Mouse (Mus musculus) E14TG2a.4 (cell line): ENCODE data around the gene Adra2a.

Experiments
- H3K27me3 ChIP-seq: 2 replicates; pipeline ENCODE4 v1.6.1; 2014; ENCODE audit warnings: low read length, control low read depth; ENCODE audit not compliant: insufficient read depth
- H3K36me3 ChIP-seq: 2 replicates; pipeline ENCODE4 v1.6.1; 2014; ENCODE audit warnings: low read length, control low read depth; ENCODE audit not compliant: insufficient read depth
- H3K4me1 ChIP-seq: replicated peaks from 2 replicates; pipeline ENCODE4 v1.6.1; 2014; ENCODE audit warnings: low read depth, low read length, control low read depth
- H3K4me3 ChIP-seq: replicated peaks from 2 replicates; pipeline ENCODE4 v1.5.1; 2014; ENCODE audit warnings: mild to moderate bottlenecking, low read length
- H3K9me3 ChIP-seq: 2 replicates; pipeline ENCODE4 v1.6.1; 2014; ENCODE audit warnings: low read length, control low read depth
- CTCF ChIP-seq: conservative IDR thresholded peaks from 2 replicates; pipeline ENCODE4 v1.5.1; 2014; ENCODE audit warnings: low read length
- NANOG ChIP-seq: IDR thresholded peaks from 2 replicates; pipeline ENCODE4 v1.6.1; 2014; ENCODE audit warnings: borderline replicate concordance, low read length, mixed read lengths
- POU5F1 ChIP-seq: IDR thresholded peaks from 2 replicates; pipeline ENCODE4 v1.6.1; 2014; ENCODE audit warnings: low read length, borderline replicate concordance

Gene Adra2a

GRCm38 (mm10) chr19:54041029-54041367, 3.0 kb upstream of the Adra2a start:
- no peak for TF ChIP-seq POU5F1
- TF ChIP-seq NANOG: no peak
- TF ChIP-seq CTCF: no peak
- H3K4me3 ChIP-seq: no peak overlapping the region
- H3K27me3 ChIP-seq: peaks cover 26% of the 10 kb centered on the region
- peaks cover 4% of the 10 kb centered on the region; the same call in 1 of the 2 replicates for H3K36me3 ChIP-seq
- peaks cover 33% of the 10 kb centered on the region for H3K4me1 ChIP-seq
- H3K9me3 ChIP-seq: 0 out of 2 replicates have a peak, but pooled peaks cover 2% of the 10 kb centered on the region

DNA sequence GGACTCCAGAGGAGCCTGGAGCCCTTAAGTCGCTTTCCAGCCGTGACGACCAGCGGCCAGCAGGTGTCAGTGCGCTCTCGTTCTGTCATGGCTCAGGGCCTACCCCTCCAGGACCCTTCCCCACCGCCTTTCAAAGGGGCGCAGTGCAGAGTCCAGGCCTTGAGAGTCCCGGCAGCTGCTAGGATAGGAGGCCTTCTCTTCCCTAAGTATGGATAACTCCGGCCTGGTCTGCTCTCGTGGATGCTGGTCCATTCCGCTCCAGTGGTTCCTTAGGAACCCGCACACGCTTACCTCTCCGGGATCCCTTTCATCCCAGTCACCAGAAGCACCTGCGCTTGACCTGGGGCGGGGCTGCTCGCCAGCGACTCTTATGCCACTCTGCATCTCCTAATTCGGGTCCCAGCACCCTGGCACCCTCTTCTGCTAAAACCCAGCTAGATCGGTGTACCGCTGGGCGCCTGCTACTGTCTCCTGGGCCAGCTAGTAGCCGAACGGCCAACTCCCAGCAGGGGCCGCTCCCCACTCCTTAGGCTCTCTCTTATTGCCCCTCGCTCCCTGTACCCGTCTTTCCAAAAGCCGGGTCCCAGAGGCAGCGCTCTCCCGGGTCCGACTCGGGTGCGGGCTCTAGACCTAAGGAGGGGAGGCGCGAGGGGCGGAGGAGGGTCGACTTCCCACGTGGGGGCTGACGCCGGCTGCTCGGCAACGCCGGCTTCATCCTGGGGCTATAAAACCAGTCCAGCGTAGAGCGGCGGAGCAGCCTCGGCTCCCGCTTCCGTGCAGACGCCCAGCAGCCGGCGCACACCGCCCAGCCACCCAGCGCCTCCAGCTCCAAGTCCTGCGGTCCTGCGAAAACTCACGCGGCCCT, 788 bp downstream of the Adra2a start:
- H3K36me3 ChIP-seq: no peaks in the 10 kb centered on the region
- H3K4me3 ChIP-seq: peak overlapping the region; percentile 79
- H3K9me3 ChIP-seq: 0 out of 2 replicates have a peak, but pooled peaks cover 2% of the 10 kb centered on the region
- peaks cover 62% of the 10 kb centered on the region for H3K27me3 ChIP-seq
- peaks cover 47% of the 10 kb centered on the region for H3K4me1 ChIP-seq
- peak; percentile 47 for TF ChIP-seq CTCF
- TF ChIP-seq NANOG: no peak

GRCm38 (mm10) chr19:54045412-54045811, 1.5 kb downstream of the Adra2a start:
- Histone ChIP-seq H3K36me3 (no peaks in the 10 kb centered on the region), H3K4me3 (peak overlapping the region; percentile 79), H3K4me1 (peaks cover 41% of the 10 kb centered on the region), H3K27me3 (peaks cover 67% of the 10 kb centered on the region), H3K9me3 (0 out of 2 replicates have a peak, but pooled peaks cover 2% of the 10 kb centered on the region)
- TF ChIP-seq POU5F1 (no peak), CTCF (no peak), NANOG (no peak)

GRCm38 (mm10) chr19:54045931-54046683, 2.2 kb downstream of the Adra2a start:
- TF ChIP-seq CTCF (no peak), NANOG (no peak), POU5F1 (no peak)
- Histone ChIP-seq H3K9me3 (0 out of 2 replicates have a peak, but pooled peaks cover 2% of the 10 kb centered on the region), H3K27me3 (peaks cover 72% of the 10 kb centered on the region), H3K4me3 (peak overlapping the region; percentile 79), H3K4me1 (peaks cover 34% of the 10 kb centered on the region), H3K36me3 (no peaks in the 10 kb centered on the region)

GRCm38 (mm10) chr19:54046684-54047070, 2.7 kb downstream of the Adra2a start:
- peaks cover 33% of the 10 kb centered on the region for H3K4me1 ChIP-seq
- no peaks in the 10 kb centered on the region for H3K36me3 ChIP-seq
- 0 out of 2 replicates have a peak, but pooled peaks cover 2% of the 10 kb centered on the region for H3K9me3 ChIP-seq
- H3K27me3 ChIP-seq: peaks cover 77% of the 10 kb centered on the region
- peak overlapping the region; percentile 79 for H3K4me3 ChIP-seq
- TF ChIP-seq CTCF: no peak
- no peak for TF ChIP-seq NANOG

- H3K27me3 ChIP-seq: peaks cover 84% of the 10 kb centered on the region
- peak overlapping the region; percentile 79 for H3K4me3 ChIP-seq
- peaks cover 33% of the 10 kb centered on the region for H3K4me1 ChIP-seq
- 0 out of 2 replicates have a peak, but pooled peaks cover 2% of the 10 kb centered on the region for H3K9me3 ChIP-seq
- no peaks in the 10 kb centered on the region for H3K36me3 ChIP-seq
- TF ChIP-seq CTCF (no peak), NANOG (no peak), POU5F1 (no peak)
Observed at GRCm38 (mm10) chr19:54047386-54048050, 3.6 kb downstream of the Adra2a start.

- Histone ChIP-seq H3K27me3 (peaks cover 82% of the 10 kb centered on the region), H3K36me3 (no peaks in the 10 kb centered on the region), H3K4me3 (no peak overlapping the region), H3K9me3 (0 out of 2 replicates have a peak, but pooled peaks cover 2% of the 10 kb centered on the region), H3K4me1 (peaks cover 33% of the 10 kb centered on the region)
- TF ChIP-seq NANOG (no peak), CTCF (no peak), POU5F1 (no peak)
Observed at GRCm38 (mm10) chr19:54048161-54048885, 4.4 kb downstream of the Adra2a start.
